Mouse (Mus musculus) midbrain, postnatal 0 days (tissue): Measurements from ENCODE around the gene Chst11. TPM values are rescaled to one million over a fixed set of nuclear protein-coding genes. Genes with fewer than 3 reads are reported as not detected.

Source experiments
- ATAC-seq: fragments of 200-750 bp; cut with Nextera tagmentation; 2 replicates; pipeline ENCODE4 v1.8.0; 2017; ENCODE audit warnings: moderate number of reproducible peaks, mild to moderate bottlenecking, moderate TSS enrichment, moderate library complexity; ENCODE audit not compliant: low FRiP score
- DNase-seq: peaks from one replicate; pipeline ENCODE4 v3.0.0-alpha.2; 2015; ENCODE audit warnings: low spot score
- H3K27ac ChIP-seq: fragments of 300-500 bp; sonication (generic); 2 replicates; pipeline ENCODE4 v1.5.1; 2014; ENCODE audit warnings: low read depth, mild to moderate bottlenecking, low read length, mixed read lengths
- H3K27me3 ChIP-seq: fragments of 300-500 bp; sonication (generic); 2 replicates; pipeline ENCODE4 v1.6.1; 2014; ENCODE audit warnings: low read length, control low read depth, mixed read lengths; ENCODE audit not compliant: insufficient read depth
- H3K36me3 ChIP-seq: fragments of 300-500 bp; sonication (generic); 2 replicates; pipeline ENCODE4 v1.6.1; 2014; ENCODE audit warnings: low read length, control low read depth, mixed read lengths; ENCODE audit not compliant: insufficient read depth
- H3K4me1 ChIP-seq: fragments of 300-500 bp; sonication (generic); 2 replicates; pipeline ENCODE4 v1.6.1; 2014; ENCODE audit warnings: mild to moderate bottlenecking, control low read depth, antibody characterized with exemption, low read length, mixed read lengths; ENCODE audit not compliant: insufficient read depth
- H3K4me2 ChIP-seq: fragments of 300-500 bp; sonication (generic); 2 replicates; pipeline ENCODE4 v1.6.1; 2014; ENCODE audit warnings: low read depth, mild to moderate bottlenecking, low read length, mixed read lengths; ENCODE audit not compliant: poor library complexity, severe bottlenecking
- H3K4me3 ChIP-seq: fragments of 300-500 bp; sonication (generic); 2 replicates; pipeline ENCODE4 v1.5.1; 2014; ENCODE audit warnings: low read depth, mild to moderate bottlenecking, low read length, moderate library complexity
- H3K9ac ChIP-seq: fragments of 300-500 bp; sonication (generic); replicated peaks from 2 replicates; pipeline ENCODE4 v1.6.1; 2014; ENCODE audit warnings: mild to moderate bottlenecking, low read length, moderate library complexity, mixed read lengths; ENCODE audit not compliant: poor library complexity, severe bottlenecking
- H3K9me3 ChIP-seq: fragments of 300-500 bp; sonication (generic); 2 replicates; pipeline ENCODE4 v1.6.1; 2016; ENCODE audit warnings: low read length, control low read depth
- CTCF ChIP-seq: IDR thresholded peaks from 2 replicates; pipeline ENCODE4 v1.5.1; 2016; ENCODE audit warnings: antibody characterized with exemption, mild to moderate bottlenecking
- WGBS: fragments of 180-500 bp; shearing (Covaris S2); extraction: QIAGEN DNeasy Blood & Tissue Kit; methylation state at CpG from one replicate; pipeline ENCODE4 v1.1.7; 2014; 5-methylcytosine and 5-hydroxymethylcytosine counted together
- polyA plus RNA-seq: library from polyadenylated mRNA; unstranded; fragments of >200 nt; fragmentation: Nextera tagmentation; extraction: Ambion mirVana; gene quantifications from 2 replicates; pipeline ENCODE4 v1.2.1, GENCODE M21; 2015
- total RNA-seq: library from RNA; depleted of rRNA; stranded (reverse); fragments of >200 nt; gene quantifications from 2 replicates; pipeline ENCODE4 v1.2.3, GENCODE M21; 2014

Chst11 gene
- total and polyA plus RNA-seq, 2 experiments from 2014 or later = 2.8 to 20.5 TPM

DNA sequence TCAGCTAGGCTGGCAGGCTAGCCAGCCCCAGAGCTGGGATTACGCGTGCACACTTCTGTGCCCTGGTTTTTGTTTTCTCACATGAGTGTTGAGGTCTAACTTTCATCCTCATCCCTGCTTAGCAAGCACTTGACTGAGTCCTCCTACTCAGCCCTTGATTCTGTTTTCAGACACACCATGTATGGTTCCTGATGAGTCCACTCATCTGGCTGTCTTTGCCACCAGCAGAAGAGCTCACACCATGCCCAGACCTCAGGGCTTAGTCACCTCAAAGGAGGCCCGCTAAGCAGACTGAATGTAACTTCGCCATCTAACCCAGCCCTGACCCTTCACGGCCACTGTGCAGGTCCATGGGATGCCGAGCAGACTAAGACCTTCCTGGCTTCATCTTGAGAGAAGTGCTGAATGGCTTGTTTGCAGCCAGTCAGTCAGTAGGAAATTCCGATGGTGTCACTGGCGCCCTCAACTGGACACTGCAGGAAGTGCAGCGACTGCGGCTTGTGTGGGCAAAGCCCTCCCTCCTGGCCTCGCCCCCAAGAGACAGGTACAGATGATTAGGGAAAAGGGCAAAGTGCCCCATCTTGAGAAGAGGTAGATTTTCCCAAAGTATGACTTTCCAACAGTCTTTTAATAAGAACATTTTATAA, 212.5 kb downstream of the Chst11 start:
- Histone ChIP-seq H3K4me1 (peaks cover 11% of the 10 kb centered on the region; the same call in 1 of the 2 replicates), H3K27ac (no peak overlapping the region), H3K9me3 (no peaks in the 10 kb centered on the region), H3K4me2 (no peak overlapping the region), H3K4me3 (no peak overlapping the region), H3K36me3 (no peaks in the 10 kb centered on the region), H3K9ac (no peak overlapping the region), H3K27me3 (no peaks in the 10 kb centered on the region)
- peak; percentile 82 for TF ChIP-seq CTCF
- peak; percentile 72 for DNase-seq
- 49% methylated on average over 11 of the region's 11 CpGs for WGBS
- no peak for ATAC-seq

DNA sequence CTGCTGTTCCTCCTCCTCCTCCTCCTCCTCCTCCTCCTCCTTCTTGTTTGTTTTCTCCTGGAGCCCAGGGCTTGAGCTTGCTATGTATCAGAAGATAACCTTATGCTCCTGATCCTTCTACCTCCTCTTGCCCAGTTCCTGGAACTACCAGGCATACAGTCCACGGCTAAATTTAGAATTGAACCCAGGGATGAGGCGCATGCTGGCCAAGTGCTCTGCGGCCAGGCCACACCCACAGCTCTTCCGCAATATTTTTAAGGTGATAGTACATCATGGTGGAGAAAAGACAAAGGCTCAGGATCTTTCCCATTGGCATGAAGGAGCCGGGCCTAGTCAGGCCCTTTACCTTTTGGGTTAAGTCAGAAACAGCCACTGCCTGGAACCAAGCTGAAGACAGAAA, 213.4 kb downstream of the Chst11 start:
- Histone ChIP-seq H3K27ac (no peak overlapping the region), H3K36me3 (no peaks in the 10 kb centered on the region), H3K4me3 (no peak overlapping the region), H3K4me1 (peaks cover 11% of the 10 kb centered on the region; the same call in 1 of the 2 replicates), H3K27me3 (no peaks in the 10 kb centered on the region), H3K9ac (no peak overlapping the region), H3K9me3 (no peaks in the 10 kb centered on the region), H3K4me2 (no peak overlapping the region)
- no peak for ATAC-seq
- DNase-seq = no peak
- TF ChIP-seq CTCF = no peak
- WGBS = 89% methylated on average over 5 of the region's 5 CpGs

- no peak for TF ChIP-seq CTCF
- Histone ChIP-seq H3K9me3 (no peaks in the 10 kb centered on the region), H3K9ac (no peak overlapping the region), H3K27ac (no peak overlapping the region), H3K27me3 (no peaks in the 10 kb centered on the region), H3K4me2 (no peak overlapping the region), H3K4me3 (no peak overlapping the region), H3K36me3 (no peaks in the 10 kb centered on the region), H3K4me1 (peaks cover 11% of the 10 kb centered on the region; the same call in 1 of the 2 replicates)
- ATAC-seq (no peak), DNase-seq (no peak)
- 80% methylated on average over 9 of the region's 9 CpGs for WGBS
Measured at GRCm38 (mm10) chr10:83199290-83199689, 214.0 kb downstream of the Chst11 start.

DNA sequence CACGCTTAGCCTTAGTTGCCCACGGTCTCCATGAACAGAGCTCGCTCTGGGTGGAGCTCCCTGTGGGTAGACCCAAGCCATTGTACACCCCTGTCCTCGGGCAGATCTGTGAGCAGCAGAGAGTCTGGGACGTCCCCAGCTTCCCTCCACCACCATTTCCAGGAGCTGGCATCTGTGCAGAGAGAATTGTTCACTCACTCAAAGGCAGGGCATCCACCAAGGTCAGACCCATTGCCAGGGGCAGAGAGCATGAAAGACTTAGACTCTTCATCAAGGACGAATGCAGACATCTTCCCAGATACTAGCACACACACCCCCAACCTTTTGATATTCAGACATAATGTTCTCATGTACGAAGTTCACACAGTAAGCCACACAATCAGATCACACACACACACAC, 216.2 kb downstream of the Chst11 start:
- no peaks in the 10 kb centered on the region for H3K36me3 ChIP-seq

GRCm38 (mm10) chr10:83202906-83203702, 217.8 kb downstream of the Chst11 start:
- H3K4me3 ChIP-seq = no peak overlapping the region
- no peaks in the 10 kb centered on the region for H3K9me3 ChIP-seq
- H3K27ac ChIP-seq = no peak overlapping the region
- DNase-seq (no peak), ATAC-seq (no peak)
- H3K4me2 ChIP-seq = no peak overlapping the region
- H3K9ac ChIP-seq = no peak overlapping the region
- WGBS = 88% methylated on average over 14 of the region's 14 CpGs
- no peaks in the 10 kb centered on the region for H3K4me1 ChIP-seq
- no peaks in the 10 kb centered on the region for H3K27me3 ChIP-seq
- TF ChIP-seq CTCF = no peak
- no peaks in the 10 kb centered on the region for H3K36me3 ChIP-seq

More for the DNA sequence above, 216.2 kb downstream of the Chst11 start:
- ATAC-seq (no peak), DNase-seq (no peak)
- Histone ChIP-seq H3K4me1 (no peaks in the 10 kb centered on the region), H3K9ac (no peak overlapping the region), H3K27ac (no peak overlapping the region), H3K27me3 (no peaks in the 10 kb centered on the region), H3K9me3 (no peaks in the 10 kb centered on the region), H3K4me2 (no peak overlapping the region), H3K4me3 (no peak overlapping the region)
- TF ChIP-seq CTCF = no peak
- 77% methylated on average over 7 of the region's 7 CpGs for WGBS

DNA sequence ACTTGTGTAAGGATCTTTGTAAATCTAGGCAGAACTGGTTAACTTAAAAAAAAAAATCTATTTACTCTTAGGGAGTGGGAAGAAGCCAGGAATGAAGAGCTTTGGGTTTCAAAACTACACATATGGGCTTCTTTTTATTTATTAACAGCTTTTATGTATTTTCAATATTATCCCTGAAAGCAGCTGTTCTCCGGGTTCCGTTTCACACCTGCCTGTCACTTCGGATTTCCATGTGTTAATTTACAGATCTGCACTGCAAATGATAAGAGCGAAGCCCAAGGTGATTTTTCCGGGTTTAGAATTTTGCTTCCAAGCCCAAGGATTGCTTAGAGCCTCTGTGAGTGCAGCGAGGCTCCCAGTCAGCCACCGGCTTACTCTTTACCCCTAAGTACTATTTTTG, 223.1 kb downstream of the Chst11 start:
- Histone ChIP-seq H3K4me3 (no peak overlapping the region), H3K4me1 (no peaks in the 10 kb centered on the region), H3K27me3 (no peaks in the 10 kb centered on the region), H3K4me2 (no peak overlapping the region), H3K36me3 (no peaks in the 10 kb centered on the region), H3K27ac (no peak overlapping the region), H3K9ac (no peak overlapping the region), H3K9me3 (no peaks in the 10 kb centered on the region)
- no peak for TF ChIP-seq CTCF
- WGBS = 63% methylated on average over 7 of the region's 7 CpGs
- ATAC-seq (no peak), DNase-seq (no peak)
